Mouse (Mus musculus) kidney, embryonic 14.5 days (tissue): ENCODE measurements around the gene Dusp3. TPM values are rescaled to one million over a fixed set of nuclear protein-coding genes. Genes with fewer than 3 reads are reported as not detected.
A peak's percentile ranks its signal among the peaks of the same experiment; 100 is the strongest.

Experiments
- ATAC-seq: fragments of 200-750 bp; cut with Nextera tagmentation; 2 replicates; pipeline ENCODE4 v1.8.0; 2017; ENCODE audit warnings: moderate number of reproducible peaks, mild to moderate bottlenecking, moderate TSS enrichment, moderate library complexity; ENCODE audit not compliant: low FRiP score, low TSS enrichment
- H3K27ac ChIP-seq: fragments of 300-500 bp; sonication (generic); 2 replicates; pipeline ENCODE4 v1.5.1; 2014; ENCODE audit warnings: low read depth, mild to moderate bottlenecking, low read length, moderate library complexity, mixed read lengths
- H3K27me3 ChIP-seq: fragments of 300-500 bp; sonication (generic); 2 replicates; pipeline ENCODE4 v1.6.1; 2014; ENCODE audit warnings: mild to moderate bottlenecking, low read length; ENCODE audit not compliant: control insufficient read depth, insufficient read depth
- H3K36me3 ChIP-seq: fragments of 300-500 bp; sonication (generic); 2 replicates; pipeline ENCODE4 v1.6.1; 2014; ENCODE audit warnings: low read length, mixed read lengths; ENCODE audit not compliant: control insufficient read depth, insufficient read depth
- H3K4me1 ChIP-seq: fragments of 300-500 bp; sonication (generic); 2 replicates; pipeline ENCODE4 v1.6.1; 2014; ENCODE audit warnings: low read length, mixed read lengths; ENCODE audit not compliant: control insufficient read depth, insufficient read depth
- H3K4me2 ChIP-seq: fragments of 300-500 bp; sonication (generic); replicated peaks from 2 replicates; pipeline ENCODE4 v1.6.1; 2014; ENCODE audit warnings: low read depth, mild to moderate bottlenecking, low read length
- H3K4me3 ChIP-seq: fragments of 300-500 bp; sonication (generic); 2 replicates; pipeline ENCODE4 v1.5.1; 2014; ENCODE audit warnings: mild to moderate bottlenecking, low read length
- H3K9ac ChIP-seq: fragments of 300-500 bp; sonication (generic); 2 replicates; pipeline ENCODE4 v1.6.1; 2014; ENCODE audit warnings: low read depth, mild to moderate bottlenecking, low read length, moderate library complexity
- H3K9me3 ChIP-seq: fragments of 300-500 bp; sonication (generic); 2 replicates; pipeline ENCODE4 v1.6.1; 2016; ENCODE audit warnings: low read length; ENCODE audit not compliant: control insufficient read depth
- WGBS: fragments of 180-500 bp; shearing (Covaris S2); extraction: QIAGEN DNeasy Blood & Tissue Kit; methylation state at CpG from one replicate; pipeline ENCODE4 v1.1.7; 2014; 5-methylcytosine and 5-hydroxymethylcytosine counted together
- polyA plus RNA-seq: library from polyadenylated mRNA; unstranded; fragments of >200 nt; fragmentation: Nextera tagmentation; extraction: Ambion mirVana; gene quantifications from 2 replicates; pipeline ENCODE4 v1.2.1, GENCODE M21; 2014

Gene Dusp3
- polyA plus RNA-seq, 1 experiment from 2014 or later = 25.3 TPM

DNA sequence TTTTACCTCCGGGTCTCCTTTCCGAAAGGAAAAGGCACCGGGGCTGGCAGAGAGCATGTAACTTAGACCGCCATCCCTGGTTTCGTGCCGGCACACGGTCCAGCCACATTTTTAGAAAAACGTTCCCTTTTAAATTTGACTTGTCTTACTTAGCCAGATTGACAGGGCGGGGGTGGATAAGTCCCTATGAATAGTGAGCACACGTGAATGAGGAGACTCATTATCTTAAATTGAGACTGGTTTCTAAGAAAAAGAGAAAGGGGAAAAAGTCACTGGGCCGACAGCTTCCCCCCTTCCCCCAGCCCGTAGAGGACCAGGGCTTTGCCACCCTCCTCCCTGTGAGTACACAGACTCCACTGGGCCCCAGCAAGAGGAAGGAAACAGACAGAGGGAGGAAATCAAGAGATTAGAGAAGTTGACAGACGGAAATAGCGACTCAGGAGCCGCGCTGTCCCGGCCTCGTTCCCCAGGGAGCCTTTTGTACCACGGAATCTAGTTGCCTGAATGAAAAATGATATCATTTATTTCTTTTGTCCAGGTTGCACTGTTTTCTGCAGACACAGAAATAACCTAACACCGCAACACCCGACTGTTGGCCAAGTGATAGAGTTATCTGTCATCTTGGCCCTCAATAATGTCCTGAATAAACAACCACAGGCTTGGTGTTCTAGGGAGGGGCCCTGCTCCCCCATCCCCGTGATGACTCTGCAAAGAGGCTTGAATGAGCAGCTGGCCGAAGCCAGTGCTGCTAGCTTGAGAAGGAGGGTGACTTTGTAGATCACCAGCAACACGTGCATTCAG lies 34.1 kb downstream of the Dusp3 start:
- no peaks in the 10 kb centered on the region for H3K36me3 ChIP-seq
- H3K4me3 ChIP-seq = no peak overlapping the region
- H3K9ac ChIP-seq = no peak overlapping the region
- WGBS = 29% methylated on average over 24 of the region's 24 CpGs
- no peaks in the 10 kb centered on the region for H3K9me3 ChIP-seq
- ATAC-seq = peak; percentile 84
- peak overlapping the region; percentile 15; the same call in 1 of the 2 replicates for H3K4me2 ChIP-seq
- peaks cover 19% of the 10 kb centered on the region for H3K4me1 ChIP-seq
- no peaks in the 10 kb centered on the region for H3K27me3 ChIP-seq
- peak overlapping the region; percentile 55; the same call in 1 of the 2 replicates for H3K27ac ChIP-seq

DNA sequence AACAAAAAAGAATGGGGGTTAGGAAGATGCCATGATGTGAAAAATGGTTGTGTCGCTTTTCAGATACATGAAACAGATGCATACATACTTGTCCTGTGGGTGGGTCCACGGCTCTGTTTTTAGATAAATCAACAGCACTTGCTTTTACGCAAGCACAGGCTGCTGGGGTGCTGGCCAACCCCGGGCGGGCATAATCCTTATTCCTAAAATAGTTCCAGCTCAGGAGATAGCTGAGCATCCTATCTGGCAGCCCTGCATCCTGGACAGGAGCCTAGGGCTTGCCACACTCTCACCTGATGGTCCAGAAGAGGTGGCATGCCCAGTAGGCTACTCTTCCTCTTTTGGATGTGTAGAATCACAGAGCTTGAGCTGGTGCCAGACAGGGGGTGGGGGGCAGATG lies 36.8 kb downstream of the Dusp3 start:
- ATAC-seq = no peak
- Histone ChIP-seq H3K27me3 (no peaks in the 10 kb centered on the region), H3K9ac (no peak overlapping the region), H3K4me1 (peaks cover 21% of the 10 kb centered on the region), H3K36me3 (no peaks in the 10 kb centered on the region), H3K27ac (no peak overlapping the region), H3K4me3 (no peak overlapping the region), H3K4me2 (no peak overlapping the region), H3K9me3 (no peaks in the 10 kb centered on the region)
- 90% methylated on average over 5 of the region's 5 CpGs for WGBS

DNA sequence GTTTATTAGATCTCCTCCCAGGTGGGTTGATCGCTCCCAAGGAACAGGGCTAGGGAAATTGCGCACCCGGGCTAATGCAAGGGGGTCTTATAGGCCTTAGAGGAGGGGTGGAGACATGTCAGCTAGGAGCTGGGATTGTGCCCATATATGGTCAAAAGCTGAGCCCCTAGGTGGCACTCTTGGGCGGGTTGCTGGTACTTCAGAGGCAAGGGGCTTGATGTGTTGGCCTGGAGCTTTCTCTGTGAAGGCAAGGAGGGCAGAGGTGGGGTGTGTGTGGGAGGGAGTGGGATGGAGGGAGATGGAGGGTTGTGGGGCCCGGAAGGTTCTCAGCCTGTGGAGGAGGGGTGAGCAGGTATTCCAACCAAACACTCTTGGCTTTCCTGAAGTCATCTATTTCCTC lies 40.3 kb downstream of the Dusp3 start:
- Histone ChIP-seq H3K4me2 (no peak overlapping the region), H3K9ac (no peak overlapping the region), H3K27me3 (no peaks in the 10 kb centered on the region), H3K36me3 (no peaks in the 10 kb centered on the region), H3K4me3 (no peak overlapping the region), H3K9me3 (no peaks in the 10 kb centered on the region), H3K27ac (no peak overlapping the region), H3K4me1 (peaks cover 3% of the 10 kb centered on the region; the same call in 1 of the 2 replicates)
- ATAC-seq = peak; percentile 72; the same call in 1 of the 2 replicates
- 12% methylated on average over 5 of the region's 5 CpGs for WGBS

DNA sequence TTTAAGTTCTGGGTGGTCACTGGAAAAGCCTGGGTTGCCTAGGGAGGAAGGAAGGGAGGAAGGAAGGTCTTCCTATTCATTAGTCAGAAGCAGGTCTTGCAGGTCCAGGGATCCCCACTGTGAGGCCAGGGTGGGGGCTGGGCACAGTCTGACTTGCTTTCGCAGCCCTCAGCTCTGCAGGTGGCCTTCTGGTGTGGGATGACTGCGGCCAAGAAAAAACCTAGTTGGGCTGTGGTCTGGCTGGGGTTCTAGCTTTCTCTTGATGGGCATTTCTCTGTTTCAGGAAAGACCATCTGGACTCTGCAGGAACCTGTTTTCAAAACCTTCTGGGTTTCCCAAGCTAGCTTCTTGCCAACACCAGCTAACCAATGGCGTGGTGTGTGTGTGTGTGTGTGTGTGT lies 43.8 kb downstream of the Dusp3 start:
- Histone ChIP-seq H3K9ac (no peak overlapping the region), H3K27ac (no peak overlapping the region), H3K4me1 (peaks cover 3% of the 10 kb centered on the region; the same call in 1 of the 2 replicates), H3K4me3 (no peak overlapping the region), H3K9me3 (no peaks in the 10 kb centered on the region), H3K27me3 (no peaks in the 10 kb centered on the region), H3K4me2 (no peak overlapping the region), H3K36me3 (no peaks in the 10 kb centered on the region)
- ATAC-seq = no peak
- 39% methylated on average over 3 of the region's 3 CpGs for WGBS

DNA sequence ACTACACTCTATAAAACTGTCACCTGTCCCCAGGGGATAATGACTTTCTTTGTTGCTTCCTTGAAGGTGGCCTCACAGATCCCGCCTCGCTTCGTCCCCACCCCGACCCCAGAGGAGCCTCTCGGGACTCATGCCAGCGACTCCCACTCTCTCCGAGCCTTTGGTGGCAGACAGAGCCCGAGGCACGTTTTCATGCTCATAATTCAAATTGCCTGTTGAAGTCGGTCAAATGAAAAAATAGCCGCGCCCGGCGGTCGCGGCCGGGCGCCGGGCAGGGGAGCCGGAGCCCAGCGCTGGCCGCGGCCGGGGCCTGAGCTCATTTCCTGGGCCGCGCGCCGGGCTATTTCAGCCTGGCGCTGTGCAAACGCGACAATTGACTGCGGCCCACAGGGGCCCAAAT lies 49.7 kb downstream of the Dusp3 start:
- Histone ChIP-seq H3K27ac (no peak overlapping the region), H3K27me3 (no peaks in the 10 kb centered on the region), H3K36me3 (no peaks in the 10 kb centered on the region), H3K4me2 (peak overlapping the region; percentile 75), H3K4me1 (peaks cover 18% of the 10 kb centered on the region), H3K9ac (peak overlapping the region; percentile 50), H3K4me3 (peak overlapping the region; percentile 37), H3K9me3 (no peaks in the 10 kb centered on the region)
- no peak for ATAC-seq
- under 1% methylated on average over 32 of the region's 32 CpGs for WGBS

DNA sequence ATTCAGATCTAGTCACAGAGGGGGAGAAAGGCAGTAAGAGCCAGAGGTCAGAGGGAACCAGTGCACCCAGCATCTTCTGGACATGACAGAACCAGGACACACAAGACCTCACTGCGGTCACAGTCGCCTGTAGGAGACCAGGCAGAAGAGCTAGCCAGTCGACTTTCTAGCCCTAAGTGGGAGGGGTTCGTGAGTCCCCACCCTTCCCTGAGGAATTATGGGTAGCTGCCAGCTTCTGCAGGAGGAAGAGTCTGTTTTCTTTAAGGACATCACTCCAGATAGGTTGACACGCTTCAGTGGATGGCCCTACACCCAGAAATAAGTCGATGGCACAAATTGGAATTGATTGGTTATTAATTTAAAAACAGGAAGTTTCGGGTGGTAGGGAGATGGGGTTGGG lies 50.4 kb downstream of the Dusp3 start:
- Histone ChIP-seq H3K4me3 (no peak overlapping the region), H3K9me3 (no peaks in the 10 kb centered on the region), H3K4me2 (no peak overlapping the region), H3K9ac (no peak overlapping the region), H3K36me3 (no peaks in the 10 kb centered on the region), H3K27ac (no peak overlapping the region), H3K4me1 (peaks cover 22% of the 10 kb centered on the region), H3K27me3 (no peaks in the 10 kb centered on the region)
- WGBS = 36% methylated on average over 7 of the region's 7 CpGs
- no peak for ATAC-seq

DNA sequence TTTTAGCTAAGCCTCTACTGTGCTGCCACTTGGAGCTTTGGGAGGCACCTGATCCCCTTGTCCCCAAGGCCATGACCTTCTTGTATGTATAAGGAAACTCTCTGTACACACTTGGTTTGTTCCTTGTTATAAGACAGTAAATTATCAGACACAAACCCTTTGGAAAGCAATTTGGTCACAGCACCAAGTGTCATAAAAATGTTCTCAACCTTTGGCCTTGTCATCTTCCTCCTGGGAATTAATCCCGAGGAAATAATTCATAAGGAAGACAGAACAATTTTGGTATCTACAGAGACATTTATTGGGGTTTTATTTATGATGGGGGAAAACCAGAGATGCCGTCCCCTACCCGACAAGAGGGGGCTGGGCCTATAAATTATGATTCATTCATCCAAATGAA lies 51.1 kb downstream of the Dusp3 start:
- no peak for ATAC-seq
- Histone ChIP-seq H3K9ac (no peak overlapping the region), H3K27me3 (0 out of 2 replicates have a peak, but pooled peaks cover 2% of the 10 kb centered on the region), H3K36me3 (no peaks in the 10 kb centered on the region), H3K4me2 (no peak overlapping the region), H3K4me3 (no peak overlapping the region), H3K27ac (no peak overlapping the region), H3K4me1 (peaks cover 22% of the 10 kb centered on the region), H3K9me3 (no peaks in the 10 kb centered on the region)
- 29% methylated on average over 3 of the region's 3 CpGs for WGBS

DNA sequence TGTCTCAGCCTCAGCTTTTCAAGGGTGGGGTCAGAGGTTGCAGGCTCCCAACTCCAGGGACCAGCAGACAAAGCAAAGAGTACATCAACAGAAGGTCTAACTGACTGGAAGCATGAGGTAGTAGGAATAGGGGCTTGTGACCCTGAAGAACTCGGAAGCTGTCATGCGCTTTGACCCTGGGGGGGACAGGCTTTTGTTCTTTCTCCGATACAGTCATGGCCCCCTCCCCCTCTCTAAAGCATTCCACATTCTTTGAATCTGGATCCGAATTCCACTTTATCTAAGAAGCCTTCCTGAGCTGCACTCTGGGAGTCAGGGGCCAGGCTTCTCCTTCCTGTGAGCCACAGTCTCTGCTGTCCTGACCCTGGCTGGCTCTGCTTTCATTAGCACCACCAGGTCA lies 54.8 kb downstream of the Dusp3 start:
- H3K9me3 ChIP-seq = no peaks in the 10 kb centered on the region
- no peak for ATAC-seq
- WGBS = 48% methylated on average over 4 of the region's 4 CpGs
- H3K36me3 ChIP-seq = no peaks in the 10 kb centered on the region
- H3K27ac ChIP-seq = no peak overlapping the region
- no peak overlapping the region for H3K4me2 ChIP-seq
- peaks cover 25% of the 10 kb centered on the region for H3K4me1 ChIP-seq
- H3K9ac ChIP-seq = no peak overlapping the region
- 0 out of 2 replicates have a peak, but pooled peaks cover 2% of the 10 kb centered on the region for H3K27me3 ChIP-seq
- no peak overlapping the region for H3K4me3 ChIP-seq

DNA sequence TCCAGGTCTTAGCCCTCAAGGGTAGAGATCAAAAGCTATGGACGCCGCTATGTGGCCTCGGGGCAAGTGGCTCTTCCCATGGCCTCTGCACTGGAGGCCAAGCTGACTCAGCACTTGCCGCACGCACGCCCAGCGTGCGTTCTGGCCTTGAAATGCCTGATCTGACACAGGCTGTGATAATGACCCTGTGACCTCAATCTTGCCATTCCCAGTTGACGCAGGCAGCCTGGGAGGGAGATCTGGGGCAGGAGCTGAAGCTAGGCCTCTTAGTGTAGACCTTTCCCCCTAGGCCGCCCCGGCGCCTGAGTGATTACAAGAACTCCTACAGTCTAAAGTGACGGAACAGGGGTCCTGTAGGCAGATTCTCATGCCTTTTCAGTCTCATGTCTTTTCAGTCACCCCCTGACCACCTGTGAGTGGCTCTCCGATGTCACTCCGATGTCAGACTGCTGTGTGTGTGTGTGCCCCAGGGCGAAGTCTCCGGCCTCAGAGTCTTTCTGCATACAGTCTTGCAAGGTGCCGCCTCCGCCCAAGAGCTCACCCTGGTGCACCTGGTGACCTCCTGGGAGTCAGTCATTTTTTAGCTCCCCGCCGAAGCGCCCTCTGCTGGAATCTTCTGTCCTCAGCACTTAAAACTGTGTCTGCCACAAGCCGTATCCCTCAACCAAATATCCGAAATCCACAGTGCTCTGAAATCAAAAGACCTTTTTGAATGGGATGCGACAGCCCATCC lies 58.6 kb downstream of the Dusp3 start:
- no peaks in the 10 kb centered on the region for H3K9me3 ChIP-seq

More for the DNA sequence above, 58.6 kb downstream of the Dusp3 start:
- ATAC-seq = no peak
- no peak overlapping the region for H3K4me3 ChIP-seq
- H3K4me2 ChIP-seq = no peak overlapping the region
- peak overlapping the region; percentile 47; the same call in 1 of the 2 replicates for H3K27ac ChIP-seq
- WGBS = 28% methylated on average over 25 of the region's 25 CpGs
- H3K9ac ChIP-seq = no peak overlapping the region
- peaks cover 11% of the 10 kb centered on the region; the same call in 1 of the 2 replicates for H3K4me1 ChIP-seq
- H3K36me3 ChIP-seq = no peaks in the 10 kb centered on the region
- 0 out of 2 replicates have a peak, but pooled peaks cover 2% of the 10 kb centered on the region for H3K27me3 ChIP-seq
